Mouse (Mus musculus) heart, postnatal 0 days (tissue): ENCODE results near the gene Creb5.

Experiments
- CTCF ChIP-seq: IDR thresholded peaks from 2 replicates; pipeline ENCODE4 v1.5.1; 2016; ENCODE audit warnings: antibody characterized with exemption, control low read depth, low read depth
- EP300 ChIP-seq: IDR thresholded peaks from 2 replicates; pipeline ENCODE4 v1.6.1; 2016; ENCODE audit warnings: antibody characterized with exemption, low read depth

- no peak for TF ChIP-seq CTCF
- 0 out of 2 replicates have a peak, but pooled peaks have one; percentile 24 for TF ChIP-seq EP300
These were observed at the start of gene Creb5 for GRCm38 (mm10) chr6:53287038-53287561.
